In the genomic region with DNA sequence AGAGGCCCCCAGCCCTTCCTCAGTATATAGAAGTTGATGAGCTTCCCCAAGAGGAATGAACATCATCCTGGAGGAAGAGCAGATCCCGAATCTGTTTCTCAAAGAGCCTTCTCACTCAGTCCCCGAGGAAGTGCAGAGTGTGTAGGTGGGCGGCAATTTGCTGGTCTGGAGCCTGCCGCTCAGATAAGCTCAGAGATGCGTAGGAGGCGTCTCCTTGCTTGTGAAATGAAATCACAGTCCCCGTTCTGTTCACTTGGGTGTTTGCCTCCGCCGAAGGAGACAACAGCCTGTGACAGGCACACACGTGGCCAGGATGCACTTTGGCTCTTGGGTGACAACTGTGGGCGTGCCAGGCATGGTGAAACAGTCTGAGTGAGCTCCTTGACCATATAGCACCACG, we compare ENCODE assay signal across 14 mouse cellular contexts.
DNase-seq lines count a peak whose midpoint lies in the region; ATAC-seq lines count a peak whose summit lies in the region.
"Had no signal": no experiment of that assay in that cellular context is flagged by ENCODE, and none has a peak within 500 bp of the region (broad histone marks: within the 10 kb centered on the region; RNA-seq: fewer than 3 reads in every experiment).

No protein-coding gene starts in this region.

- H3K4me3 ChIP-seq in hindbrain, embryonic 10.5 days, result no peak overlapping the region
- H3K4me3 ChIP-seq in hindbrain, embryonic 12.5 days, result no peak overlapping the region
- no peak overlapping the region for H3K4me3 ChIP-seq in neural tube, embryonic 14.5 days (ENCODE audit: low read depth, low read length)
- H3K4me3 ChIP-seq: embryonic facial prominence, embryonic 12.5 days; heart, embryonic 15.5 days had no signal

- no peaks in the 10 kb centered on the region for H3K27me3 ChIP-seq in hindbrain, embryonic 10.5 days (ENCODE audit: insufficient read depth, poor library complexity, severe bottlenecking)
- H3K27me3 ChIP-seq in hindbrain, embryonic 12.5 days, result no peaks in the 10 kb centered on the region
- H3K27me3 ChIP-seq in neural tube, embryonic 14.5 days (ENCODE audit: control insufficient read depth, insufficient read depth, low read length), result no peaks in the 10 kb centered on the region
- H3K27me3 ChIP-seq: embryonic facial prominence, embryonic 12.5 days; heart, embryonic 15.5 days had no signal

- ATAC-seq in hindbrain, embryonic 12.5 days (ENCODE audit: low FRiP score), result no peak
- ATAC-seq in neural tube, embryonic 14.5 days (ENCODE audit: low read depth), result no peak

- no peak overlapping the region for H3K4me2 ChIP-seq in hindbrain, embryonic 12.5 days (replicated peaks)
- H3K4me2 ChIP-seq in neural tube, embryonic 14.5 days (ENCODE audit: low read depth, low read length), result no peak overlapping the region
- H3K4me2 ChIP-seq: embryonic facial prominence, embryonic 12.5 days; heart, embryonic 15.5 days had no signal

- WGBS in hindbrain, embryonic 10.5 days, result 85% methylated on average over 12 of the region's 12 CpGs
- WGBS in hindbrain, embryonic 12.5 days, result 75% methylated on average over 12 of the region's 12 CpGs
- 82% methylated on average over 12 of the region's 12 CpGs for WGBS in neural tube, embryonic 14.5 days

- 0 out of 2 replicates have a peak overlapping the region, but pooled peaks have one; percentile 2 for H3K27ac ChIP-seq in hindbrain, embryonic 10.5 days
- no peak overlapping the region for H3K27ac ChIP-seq in hindbrain, embryonic 12.5 days
- H3K27ac ChIP-seq in neural tube, embryonic 14.5 days (ENCODE audit: low read depth, low read length), result peak overlapping the region; percentile 7
- H3K27ac ChIP-seq: embryonic facial prominence, embryonic 12.5 days; heart, embryonic 15.5 days had no signal

- no peak for DNase-seq in hindbrain, embryonic 10.5 days (ENCODE audit: low spot score)
- DNase-seq in brain, adult 2 months (ENCODE audit: low read depth, low spot score), result peak; percentile 96
- DNase-seq in layer of hippocampus, adult 18-20 months (ENCODE audit: low spot score in 2 of 2), result peak; percentile 82 to 92
- no peak for DNase-seq in gastrocnemius, adult 8-10 months (ENCODE audit: low spot score in 2 of 2)
- DNase-seq in cerebellum, adult 18-20 months, result no peak
- no peak for DNase-seq in lung, postnatal 14 days
- DNase-seq: adrenal gland, adult 8-10 months; liver; lung, postnatal 10 days; thymus, postnatal 36 days had no signal

- H3K4me1 ChIP-seq in hindbrain, embryonic 10.5 days (replicated peaks), result no peaks in the 10 kb centered on the region
- H3K4me1 ChIP-seq in hindbrain, embryonic 12.5 days, result peaks cover 11% of the 10 kb centered on the region; the same call in 1 of the 2 replicates
- H3K4me1 ChIP-seq in neural tube, embryonic 14.5 days (ENCODE audit: control insufficient read depth, insufficient read depth, low read length), result peaks cover 23% of the 10 kb centered on the region
- H3K4me1 ChIP-seq: embryonic facial prominence, embryonic 12.5 days; heart, embryonic 15.5 days had no signal

- H3K9me3 ChIP-seq in hindbrain, embryonic 10.5 days, result no peaks in the 10 kb centered on the region
- H3K9me3 ChIP-seq in hindbrain, embryonic 12.5 days (replicated peaks), result no peaks in the 10 kb centered on the region
- H3K9me3 ChIP-seq in neural tube, embryonic 14.5 days (ENCODE audit: control insufficient read depth, low read length), result no peaks in the 10 kb centered on the region
- H3K9me3 ChIP-seq: embryonic facial prominence, embryonic 12.5 days; heart, embryonic 15.5 days had no signal

- peaks cover 11% of the 10 kb centered on the region; the same call in 1 of the 2 replicates for H3K36me3 ChIP-seq in hindbrain, embryonic 10.5 days
- peaks cover 8% of the 10 kb centered on the region; the same call in 1 of the 2 replicates for H3K36me3 ChIP-seq in hindbrain, embryonic 12.5 days
- no peaks in the 10 kb centered on the region for H3K36me3 ChIP-seq in neural tube, embryonic 14.5 days (ENCODE audit: control insufficient read depth, insufficient read depth, low read length)
- H3K36me3 ChIP-seq: embryonic facial prominence, embryonic 12.5 days; heart, embryonic 15.5 days had no signal

- H3K9ac ChIP-seq in hindbrain, embryonic 12.5 days, result no peak overlapping the region
- no peak overlapping the region for H3K9ac ChIP-seq in neural tube, embryonic 14.5 days (replicated peaks; ENCODE audit: low read depth, low read length)
- H3K9ac ChIP-seq: embryonic facial prominence, embryonic 12.5 days; heart, embryonic 15.5 days had no signal

Comparison
In these comparisons a context has a peak if more than half of its experiments do, and no peak if none do; other contexts are left out.
1. DNase-seq: peak in brain, adult 2 months (single experiment) and layer of hippocampus, adult 18-20 months (2 of 2); none in hindbrain, embryonic 10.5 days (single experiment), gastrocnemius, adult 8-10 months (0 of 2), cerebellum, adult 18-20 months (0 of 2) and lung, postnatal 14 days (single experiment).